Mouse (Mus musculus) adrenal gland, adult 8-10 months (tissue): ENCODE data around the gene Zfp598. TPM values are rescaled to one million over a fixed set of nuclear protein-coding genes. Genes with fewer than 3 reads are reported as not detected.
"Not testable (repeated sequence)": the region's sequence is repeated elsewhere in the genome, so short reads cannot be mapped to it uniquely, and the experiment has no call there.

Experiments
- DNase-seq: peaks from one replicate; pipeline ENCODE4 v3.0.0; 2022
- total RNA-seq, 4 experiments: library from RNA; stranded (reverse); gene quantifications; 2 replicates each; pipeline ENCODE4 v1.2.4; 2022

Zfp598 gene
- total RNA-seq, 4 experiments from 2014 or later: 44.9 to 59.4 (median 50.8) TPM

DNA sequence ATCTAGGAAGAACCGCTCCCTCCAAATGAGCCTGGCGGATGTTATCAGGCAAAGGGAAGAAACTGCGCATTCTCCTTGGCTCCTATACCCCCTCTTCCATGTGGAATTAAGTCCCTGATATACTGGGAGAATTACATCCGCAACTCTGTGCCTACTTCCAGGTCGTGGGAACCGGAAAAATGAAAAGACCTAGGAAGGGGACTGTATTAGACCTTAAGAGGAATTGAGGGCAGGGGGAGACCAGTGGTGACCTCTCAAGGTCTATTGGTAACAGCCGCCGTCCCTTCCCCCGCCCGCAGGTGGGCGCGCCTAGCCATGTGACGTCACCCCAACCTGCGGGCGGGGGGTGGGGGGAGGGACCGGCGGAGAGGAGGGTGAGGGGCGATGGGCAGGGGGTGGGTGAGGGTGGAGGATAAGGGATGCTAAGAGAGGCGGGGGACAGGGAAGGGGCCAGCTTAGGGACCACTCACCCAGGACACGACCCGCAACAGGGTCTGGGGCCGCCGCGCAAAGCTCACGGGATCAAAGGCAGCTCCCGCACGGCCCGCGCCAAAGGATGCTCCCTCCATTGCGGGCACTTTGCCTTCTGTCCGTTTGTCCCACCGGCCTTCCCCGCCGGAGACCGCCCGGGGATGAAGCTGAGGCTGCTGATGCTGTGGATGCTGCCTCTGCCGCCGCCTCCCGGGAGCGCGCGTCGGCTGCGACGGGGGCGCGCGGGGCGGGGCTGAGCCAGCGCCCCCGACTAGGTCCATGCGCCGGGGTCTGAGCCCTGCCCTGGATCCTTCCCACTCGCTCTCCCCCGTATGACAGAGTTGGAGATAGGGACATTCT, 20.0 kb downstream of the Zfp598 start, which contains the start of gene Syngr3:
Gene Syngr3, minus strand, starts transcription at position 705 of the 831 bp plus-strand sequence.
- peak; percentile 3 for DNase-seq

DNA sequence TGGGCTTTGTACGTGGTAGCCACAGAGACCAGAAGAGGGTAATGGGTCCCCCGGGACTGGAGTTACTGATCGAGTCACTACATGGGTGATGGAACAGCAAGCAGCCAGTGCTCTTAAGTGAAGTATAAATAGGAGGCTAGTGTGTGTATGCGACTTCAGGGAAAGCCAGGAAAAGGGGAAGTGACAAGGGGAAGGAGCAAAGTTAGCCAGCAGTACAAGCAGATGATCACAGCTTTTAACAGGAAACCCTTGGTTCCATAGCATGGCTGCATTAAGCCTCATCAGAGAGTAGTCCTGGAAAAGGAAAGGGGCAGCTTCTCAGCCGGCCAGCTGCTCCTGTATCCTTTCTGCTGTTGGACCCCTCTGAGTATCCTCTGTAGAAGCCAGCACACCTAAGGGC, 22.9 kb downstream of the Zfp598 start:
- DNase-seq: peak; percentile 0

DNA sequence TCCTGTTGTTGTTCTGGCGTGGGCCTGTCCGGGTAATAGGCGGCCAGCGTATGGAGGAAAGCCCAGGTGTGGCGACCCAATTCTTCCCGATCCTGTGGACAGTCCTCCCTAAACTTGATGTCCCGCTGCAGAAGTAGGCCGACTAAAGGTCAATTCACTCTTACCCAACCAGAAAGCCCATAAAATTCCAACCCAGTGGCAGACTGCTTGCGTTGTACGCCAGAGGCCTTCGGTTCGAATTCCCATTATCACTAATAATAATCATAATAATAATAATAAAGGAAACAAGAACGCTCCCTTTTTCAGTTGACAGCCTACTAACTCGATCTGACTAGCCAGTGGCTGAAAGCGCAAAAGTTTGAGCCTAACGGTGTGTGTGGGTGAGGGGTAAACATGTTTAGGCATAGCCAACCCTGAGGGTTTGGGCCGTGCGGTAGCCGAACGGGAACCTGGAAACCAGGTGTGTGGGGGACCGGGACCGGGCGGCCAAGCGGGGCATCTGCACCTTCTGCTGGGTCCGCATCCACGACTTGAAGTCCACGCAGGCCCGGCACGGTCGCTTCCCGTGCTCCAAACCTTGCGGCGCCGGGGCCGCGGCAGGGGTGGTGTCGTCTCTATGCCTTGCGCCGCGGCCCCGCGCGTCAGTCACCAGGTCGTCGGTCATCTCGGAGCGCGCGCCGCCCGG, 26.0 kb downstream of the Zfp598 start:
- DNase-seq: no peak

DNA sequence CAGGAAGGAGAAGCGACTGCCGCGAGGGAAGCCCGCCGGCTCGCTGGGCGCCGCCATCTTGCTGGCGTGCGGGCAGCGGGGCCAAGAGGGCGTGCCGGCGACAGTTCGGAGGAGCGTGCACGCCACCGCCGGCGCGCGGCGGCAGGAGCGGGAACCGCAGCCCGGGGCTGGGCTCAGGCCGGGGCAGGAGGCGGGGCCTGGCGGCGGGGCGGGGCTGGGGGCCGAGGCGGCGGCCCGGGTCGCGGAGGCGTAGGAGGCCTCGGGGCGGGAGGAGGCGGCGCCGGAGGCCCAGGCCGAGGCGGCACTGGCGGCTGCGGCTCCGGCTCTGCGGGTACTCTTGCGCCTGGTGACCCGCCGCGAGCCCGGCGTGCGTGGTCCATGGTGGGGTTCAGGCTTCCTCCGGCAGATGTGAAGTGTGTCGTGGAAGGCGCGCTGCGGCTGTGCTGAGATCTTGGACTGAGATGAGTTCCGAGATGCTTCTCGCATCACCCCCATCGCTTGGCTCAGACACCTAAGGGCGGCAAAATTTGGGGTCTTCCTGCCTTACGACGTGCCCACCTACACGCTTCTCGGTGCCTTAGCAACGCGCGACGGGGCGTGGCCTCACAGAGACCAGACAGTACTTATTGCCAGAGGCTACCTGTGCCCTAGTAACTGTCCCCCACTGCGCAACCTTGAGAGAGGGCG, 26.7 kb downstream of the Zfp598 start, which contains the start of the genes Gfer and Noxo1:
Gene Gfer, minus strand, starts transcription at position 146 of the 687 bp plus-strand sequence.
Gene Noxo1, plus strand, starts transcription at position 224 of the 687 bp plus-strand sequence.
- DNase-seq: peak; percentile 75

DNA sequence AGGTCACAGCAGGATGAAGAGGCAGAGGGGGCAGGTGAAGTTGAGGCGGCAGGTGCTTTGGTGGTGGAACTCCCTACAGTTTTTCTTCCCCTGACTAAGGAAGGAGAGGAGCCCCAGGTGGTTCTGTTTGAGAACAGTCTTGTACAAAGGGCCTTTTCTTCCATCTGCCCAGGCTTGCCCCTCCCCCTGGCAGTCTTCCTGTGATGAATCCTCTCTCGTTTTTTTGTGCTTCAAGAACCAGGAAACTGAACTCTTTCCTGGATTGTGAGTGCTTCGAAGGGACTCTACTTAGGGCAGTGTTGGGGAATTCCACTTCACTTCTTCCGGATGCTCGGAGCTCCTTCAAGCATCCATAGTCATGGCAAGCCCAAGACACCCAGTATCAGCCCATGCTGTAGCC, 28.5 kb downstream of the Zfp598 start:
- DNase-seq: peak; percentile 12

DNA sequence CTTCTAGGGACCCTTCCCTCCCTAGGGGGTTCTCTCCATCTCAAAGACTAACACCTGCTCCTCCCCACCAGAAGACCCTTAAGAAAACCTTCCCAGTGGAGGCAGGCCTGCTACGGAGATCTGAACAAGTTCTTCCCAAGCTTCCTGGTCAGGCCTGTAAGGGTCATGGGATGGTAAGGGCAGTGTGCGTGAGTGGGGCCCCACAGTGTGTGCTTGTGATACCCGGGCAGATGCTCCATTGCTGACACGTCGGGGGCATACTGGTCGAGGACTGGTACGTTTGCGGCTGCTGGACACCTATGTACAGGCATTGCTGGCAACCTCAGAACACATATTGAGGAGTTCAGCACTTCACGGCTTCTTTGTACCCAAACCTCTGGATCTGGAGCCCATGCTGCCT, 29.2 kb downstream of the Zfp598 start:
- DNase-seq: peak; percentile 10

DNA sequence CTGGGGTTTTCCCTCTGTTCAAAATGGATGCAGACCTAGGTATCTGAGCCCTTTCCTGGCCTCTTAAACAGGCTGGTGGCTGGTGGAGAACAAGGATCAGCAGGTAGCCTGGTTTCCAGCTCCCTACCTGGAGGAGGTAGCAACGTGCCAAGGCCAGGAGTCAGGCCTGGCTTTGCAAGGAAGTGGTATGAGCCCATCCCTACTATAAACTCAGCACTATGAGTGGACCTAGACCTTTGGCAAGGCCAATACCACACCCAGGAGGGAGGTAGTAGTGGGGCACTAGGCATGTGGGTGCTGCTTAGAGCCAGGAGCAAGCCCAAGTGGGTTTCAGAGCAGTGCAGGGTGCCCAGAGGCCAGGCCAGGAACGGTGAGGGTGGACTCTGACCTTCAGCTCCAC, 30.0 kb downstream of the Zfp598 start:
- no peak for DNase-seq

DNA sequence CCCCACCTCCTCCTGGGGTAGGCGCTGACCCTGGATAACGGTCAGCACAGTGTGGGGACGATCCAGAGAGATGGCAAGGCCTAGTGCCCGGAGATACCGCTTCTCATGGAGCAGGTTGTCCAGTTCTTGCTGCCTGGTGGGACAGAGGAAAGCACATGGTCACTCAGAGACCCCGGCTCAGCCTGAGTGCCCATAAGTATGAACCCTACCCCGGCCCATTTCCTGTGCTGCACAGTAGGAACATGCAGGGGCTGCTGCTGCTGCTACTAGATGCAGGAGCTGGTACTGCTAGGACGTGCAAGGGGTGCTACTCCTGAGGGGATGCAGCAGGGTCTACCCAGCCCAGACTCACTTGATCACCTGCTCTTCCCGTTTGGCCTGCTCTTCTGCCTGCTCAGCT, 31.8 kb downstream of the Zfp598 start:
- no peak for DNase-seq

DNA sequence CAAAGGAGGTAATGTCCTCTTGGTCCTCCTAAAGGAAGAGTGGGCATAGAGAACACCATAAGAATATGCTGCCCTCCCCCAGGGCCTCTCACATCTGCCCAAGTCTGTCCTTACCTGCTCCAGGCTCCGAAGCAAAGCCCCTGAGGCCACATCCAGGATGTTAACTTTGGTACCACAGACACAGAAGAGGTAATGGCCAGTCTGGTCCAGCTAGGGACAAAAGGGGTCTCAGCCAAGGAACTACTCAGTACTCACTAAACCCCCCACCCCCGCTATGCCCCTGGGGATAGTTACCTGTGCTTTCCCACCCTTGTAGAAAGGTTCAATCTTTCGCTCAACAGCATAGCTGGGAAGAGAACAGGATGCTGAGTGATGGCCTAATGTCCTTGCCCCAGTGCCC, 36.3 kb downstream of the Zfp598 start:
- no peak for DNase-seq

DNA sequence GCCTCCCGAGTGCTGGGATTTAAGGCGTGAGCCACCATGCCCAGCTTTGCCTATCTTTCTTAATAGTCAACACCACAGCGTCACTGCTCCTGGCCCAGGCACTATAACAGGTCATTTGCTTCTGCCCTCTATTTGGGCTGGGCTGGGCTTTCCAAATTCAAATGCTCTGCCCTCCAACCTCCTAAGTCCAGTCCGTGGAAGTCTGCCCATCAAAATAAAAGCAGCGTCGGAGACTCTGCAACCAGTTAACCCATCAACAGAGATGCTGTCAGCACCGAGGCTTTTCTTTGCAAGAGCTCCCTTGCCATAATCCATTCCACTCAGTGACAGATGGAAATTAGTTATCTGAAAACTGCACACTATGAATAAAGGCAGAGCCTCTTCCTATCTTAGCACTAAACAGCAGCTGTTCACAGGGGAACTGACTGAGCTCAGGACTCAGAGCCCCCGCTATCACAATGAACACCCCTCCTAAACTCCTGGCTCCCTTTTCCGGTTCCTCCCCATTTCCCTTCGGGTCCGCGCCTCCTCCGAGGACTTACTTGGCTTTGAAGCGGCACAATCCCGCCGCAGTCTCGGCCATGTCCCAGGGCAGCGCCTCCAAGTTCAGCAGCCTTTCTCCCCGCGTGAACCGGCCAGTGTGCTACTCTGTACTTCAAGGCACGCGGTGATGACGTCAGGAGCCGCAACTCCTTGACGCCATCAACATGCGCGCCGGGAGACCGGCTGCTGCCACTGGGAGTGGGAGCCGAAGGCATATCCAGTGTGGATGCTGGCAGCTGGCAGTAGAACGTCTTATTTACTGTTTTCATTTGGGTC, 37.7 kb downstream of the Zfp598 start, which contains the start of gene Tbl3:
Gene Tbl3, minus strand, starts transcription at position 679 of the 819 bp plus-strand sequence.
- peak; percentile 88 for DNase-seq

DNA sequence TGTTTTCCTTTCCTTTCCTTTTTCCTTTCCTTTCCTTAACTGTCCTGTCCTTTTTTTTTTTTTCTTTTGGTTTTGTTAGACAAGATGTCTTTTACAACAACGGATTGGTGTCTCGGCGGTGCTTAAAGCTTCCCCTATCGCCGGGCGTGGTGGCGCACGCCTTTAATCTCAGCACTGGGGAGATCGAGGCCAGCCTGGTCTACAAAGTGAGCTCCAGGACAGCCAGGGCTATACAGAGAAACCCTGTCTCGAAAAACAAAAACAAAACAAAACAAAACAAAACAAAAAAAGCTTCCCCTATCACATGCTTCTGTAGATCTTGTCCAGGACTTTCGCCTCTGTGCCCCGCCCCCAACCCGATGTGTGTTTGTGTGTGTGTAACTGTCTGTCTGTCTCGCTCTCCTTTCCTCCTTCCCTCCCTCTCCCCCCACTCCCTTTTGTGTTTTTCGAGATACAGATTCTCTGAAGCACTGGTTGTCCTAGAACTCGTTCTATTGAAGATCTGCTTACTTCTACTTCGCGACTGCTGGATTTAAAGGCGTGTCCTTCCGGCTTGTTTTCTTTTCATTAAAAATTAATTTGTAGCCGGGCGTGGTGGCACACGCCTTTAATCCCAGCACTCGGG, 38.4 kb downstream of the Zfp598 start:
- DNase-seq: no peak

DNA sequence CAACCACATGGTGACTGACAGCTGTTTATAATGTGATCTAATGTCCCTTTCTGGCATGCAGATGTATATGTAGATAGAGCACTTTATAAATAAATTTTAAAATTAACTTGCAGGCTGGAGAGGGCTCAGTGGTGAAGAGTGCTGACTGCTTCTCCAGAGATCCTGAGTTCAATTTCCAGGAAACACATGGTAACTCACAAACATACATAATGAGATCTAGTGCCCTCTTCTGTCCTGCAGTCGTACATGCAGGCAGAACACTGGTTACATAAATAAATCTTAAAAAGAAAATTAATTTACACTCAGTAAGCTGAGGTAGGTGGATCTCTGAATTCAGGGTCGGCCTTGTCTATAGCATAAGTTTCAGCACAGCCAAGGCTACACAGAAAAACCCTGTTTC, 39.2 kb downstream of the Zfp598 start:
- no peak for DNase-seq

DNA sequence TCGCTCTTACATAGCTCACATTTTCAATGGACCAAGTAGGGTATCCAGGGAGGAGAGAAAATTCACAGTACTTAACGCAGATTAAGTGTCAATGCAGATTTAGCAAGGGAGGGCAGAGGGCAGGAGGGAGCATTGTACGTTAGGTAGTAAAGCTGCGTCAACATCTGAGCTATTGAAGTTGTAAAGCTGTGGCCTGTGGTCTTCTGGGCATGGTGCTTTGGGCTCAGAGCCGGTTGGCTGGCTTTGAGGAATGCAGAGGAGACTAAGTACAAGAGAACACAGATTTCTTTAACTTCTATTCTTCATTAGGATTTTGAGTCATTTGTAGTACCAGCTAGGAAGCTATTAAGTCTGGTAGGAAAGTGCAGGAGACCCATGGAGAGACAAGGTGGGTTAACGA, 46.1 kb downstream of the Zfp598 start:
- DNase-seq: no peak

DNA sequence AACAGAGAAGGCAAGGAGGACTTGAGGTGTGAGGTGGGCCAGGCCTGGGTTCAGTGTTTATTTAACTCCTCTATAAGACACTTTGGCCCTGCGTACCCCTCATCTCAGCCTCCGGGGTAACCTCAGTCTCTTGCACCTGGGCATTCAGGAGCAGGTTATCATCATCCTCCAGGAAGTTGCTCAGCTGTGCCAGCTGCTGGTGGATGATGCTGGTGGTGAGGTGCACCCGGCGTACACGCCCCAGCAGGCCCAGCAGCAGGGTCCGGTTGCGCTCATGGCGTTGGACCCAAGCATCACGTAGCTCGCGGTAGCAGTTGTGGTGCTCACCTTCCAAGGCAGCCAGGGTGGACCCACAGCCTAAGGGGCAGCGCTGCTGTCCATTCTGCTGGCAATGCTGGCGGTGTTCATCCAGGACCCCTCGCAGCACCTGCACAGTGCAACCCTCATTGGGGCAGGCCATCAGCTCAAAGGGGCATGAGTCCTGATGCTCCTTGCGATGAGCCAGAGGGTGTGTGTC, 46.7 kb downstream of the Zfp598 start:
- no peak for DNase-seq

DNA sequence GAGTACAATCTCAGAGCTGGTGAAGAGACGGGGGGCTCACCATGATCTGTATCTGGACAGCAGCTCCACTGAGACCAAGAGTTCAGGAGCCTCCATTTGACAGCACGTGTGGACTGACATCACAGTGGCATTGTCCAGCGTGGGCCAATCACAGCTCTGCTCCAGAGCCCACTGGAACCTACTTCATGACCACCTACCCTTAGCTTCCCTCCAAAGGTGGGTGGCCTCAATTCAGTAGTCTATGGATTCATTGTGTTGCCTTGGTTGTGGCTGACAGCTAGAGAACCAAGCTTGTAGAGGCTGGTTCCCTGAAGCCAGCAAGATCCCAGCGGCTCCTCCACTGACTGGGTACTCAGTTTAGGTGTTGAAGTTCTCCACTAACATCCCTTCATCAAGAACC, 48.5 kb downstream of the Zfp598 start, which contains the start of the genes Rnf151 and Rps2:
Gene Rnf151, minus strand, starts transcription at position 121 of the 400 bp plus-strand sequence.
Gene Rps2, plus strand, starts transcription at position 174 of the 400 bp plus-strand sequence.
- no peak for DNase-seq

DNA sequence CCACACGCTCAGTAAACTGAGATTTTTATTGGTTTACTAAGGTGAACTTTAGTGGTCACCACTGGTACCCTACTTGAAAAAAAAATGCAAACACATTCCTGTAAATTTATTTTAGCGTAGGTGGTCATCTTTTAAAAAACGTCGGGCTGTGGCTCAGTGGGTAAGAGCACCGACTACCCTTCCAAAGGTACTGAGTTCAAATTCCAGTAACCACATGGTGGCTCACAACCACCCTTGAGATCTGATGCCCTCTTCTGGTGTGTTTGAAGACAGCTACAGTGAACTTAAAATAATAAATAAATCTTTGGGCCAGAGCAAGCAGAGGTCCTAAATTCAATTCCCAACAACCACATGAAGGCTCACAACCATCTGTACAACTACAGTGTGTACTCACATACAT, 49.5 kb downstream of the Zfp598 start:
- not testable (repeated sequence) for DNase-seq

DNA sequence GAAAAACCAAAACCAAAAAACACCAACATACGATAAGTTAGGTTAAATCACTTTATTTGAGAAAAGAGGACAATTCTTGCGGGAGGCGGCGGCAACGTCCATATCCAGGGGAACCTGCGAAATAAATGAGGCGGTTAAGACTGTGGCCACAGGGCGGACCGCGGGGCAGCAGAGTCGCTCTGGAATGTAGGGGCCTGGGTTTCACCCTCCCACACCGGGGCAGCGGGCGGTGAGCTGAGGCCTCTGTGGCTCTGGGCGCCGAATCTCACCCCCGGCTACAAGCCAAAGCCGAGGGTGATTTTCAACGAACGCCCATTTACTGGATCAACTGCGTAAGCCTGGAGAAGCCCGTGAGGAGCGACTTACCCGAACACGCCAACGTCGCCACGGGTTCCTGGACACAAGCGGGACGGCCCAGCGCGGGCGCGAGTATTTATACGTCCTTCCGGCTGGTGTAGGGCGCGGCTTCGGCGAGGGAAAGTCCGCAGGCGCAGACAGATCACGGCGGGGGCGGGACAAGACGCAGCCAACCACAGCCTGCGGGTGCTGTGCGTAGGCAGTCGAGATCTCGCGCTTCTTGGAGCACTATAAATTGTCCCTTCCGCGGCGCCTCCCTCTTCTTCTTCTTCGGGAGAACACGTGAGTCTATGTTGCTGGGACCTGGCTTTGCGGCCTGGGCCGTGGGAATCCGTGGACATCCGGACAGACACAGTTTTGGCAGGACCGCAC, 50.2 kb downstream of the Zfp598 start:
- peak; percentile 98 for DNase-seq

DNA sequence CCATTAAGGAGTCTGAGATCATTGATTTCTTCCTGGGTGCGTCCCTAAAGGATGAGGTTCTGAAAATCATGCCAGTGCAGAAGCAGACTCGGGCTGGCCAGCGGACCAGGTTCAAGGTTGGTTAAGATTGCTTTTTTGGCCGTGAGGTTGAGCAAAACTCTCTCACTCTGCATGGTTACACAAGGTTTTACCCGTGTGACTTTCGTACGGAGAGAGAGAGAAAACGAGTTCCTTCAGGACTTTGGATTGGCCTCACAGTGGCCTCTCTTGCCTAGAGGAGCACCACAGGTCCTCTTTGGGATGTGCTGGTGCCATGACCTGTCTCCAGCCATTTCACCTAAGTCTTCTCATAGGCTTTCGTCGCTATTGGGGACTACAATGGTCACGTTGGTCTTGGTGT, 51.1 kb downstream of the Zfp598 start:
- DNase-seq: not testable (repeated sequence)

DNA sequence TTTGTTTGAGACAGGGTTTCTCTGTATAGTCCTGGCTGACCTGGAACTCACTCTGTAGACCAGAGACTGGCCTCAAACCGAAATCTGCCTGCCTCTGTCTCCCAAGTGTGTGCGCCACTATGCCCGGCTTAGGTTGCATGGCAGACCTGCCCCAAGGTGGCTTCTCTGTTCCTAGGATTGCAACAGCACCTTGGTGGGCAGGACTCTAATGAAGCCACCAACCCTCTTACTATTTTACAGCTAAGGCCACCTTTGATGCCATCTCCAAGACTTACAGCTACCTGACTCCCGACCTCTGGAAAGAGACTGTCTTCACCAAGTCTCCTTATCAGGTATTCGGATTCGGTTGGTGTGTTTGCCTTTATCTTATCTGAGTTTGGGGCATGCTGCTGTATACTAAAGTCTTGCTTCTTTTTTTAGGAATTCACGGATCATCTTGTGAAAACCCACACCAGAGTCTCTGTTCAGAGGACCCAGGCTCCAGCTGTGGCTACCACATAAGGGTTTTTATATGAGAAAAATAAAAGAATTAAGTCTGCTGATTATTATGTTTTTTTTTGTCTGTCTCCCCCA, 52.0 kb downstream of the Zfp598 start:
- not testable (repeated sequence) for DNase-seq
